Mouse (Mus musculus): ENCODE measurements around the gene Ubox5. TPM values are rescaled to one million over a fixed set of nuclear protein-coding genes. Genes with fewer than 3 reads are reported as not detected.

Gene Ubox5
- polyA plus RNA-seq, 1 experiment, result 9.6 TPM

- WGBS, result 24% methylated on average over 1 of the region's 1 CpGs
- peaks cover 33% of the 10 kb centered on the region for H3K4me1 ChIP-seq (ENCODE audit: control insufficient read depth, insufficient read depth, low read length)
- no peak overlapping the region for H3K4me3 ChIP-seq (replicated peaks; ENCODE audit: insufficient read depth, low read depth, low read length)
- H3K27ac ChIP-seq (ENCODE audit: insufficient read depth, low read length), result no peak overlapping the region
- peak in 1 of 2 experiments; percentile 20 for DNase-seq
- TF ChIP-seq POLR2A (IDR thresholded peaks at IDR 0.05; ENCODE audit: borderline replicate concordance, insufficient read depth, low read length), result no peak
- no peak for TF ChIP-seq CTCF (IDR thresholded peaks at IDR 0.05; ENCODE audit: borderline replicate concordance, insufficient read depth, low read depth, low read length)
- H3K27me3 ChIP-seq (ENCODE audit: control insufficient read depth, insufficient read depth, low read length), result no peaks in the 10 kb centered on the region
These were observed 2.6 kb upstream of the Ubox5 start for GRCm38 (mm10) chr2:130632416-130632815.

GRCm38 (mm10) chr2:130629080-130629838, 579 bp downstream of the Ubox5 start:
- DNase-seq, result no peak
- peak overlapping the region; percentile 29 for H3K27ac ChIP-seq (ENCODE audit: insufficient read depth, low read length)
- WGBS, result 2% methylated on average over 37 of the region's 37 CpGs

GRCm38 (mm10) chr2:130628424-130628823, 1.4 kb downstream of the Ubox5 start:
- H3K4me3 ChIP-seq (replicated peaks; ENCODE audit: insufficient read depth, low read depth, low read length), result no peak overlapping the region

More at GRCm38 (mm10) chr2:130629080-130629838, 579 bp downstream of the Ubox5 start:
- TF ChIP-seq CTCF (IDR thresholded peaks at IDR 0.05; ENCODE audit: borderline replicate concordance, insufficient read depth, low read depth, low read length), result no peak
- no peak for TF ChIP-seq POLR2A (IDR thresholded peaks at IDR 0.05; ENCODE audit: borderline replicate concordance, insufficient read depth, low read length)
- peaks cover 16% of the 10 kb centered on the region for H3K4me1 ChIP-seq (ENCODE audit: control insufficient read depth, insufficient read depth, low read length)
- peak overlapping the region; percentile 97 for H3K4me3 ChIP-seq (replicated peaks; ENCODE audit: insufficient read depth, low read depth, low read length)
- H3K27me3 ChIP-seq (ENCODE audit: control insufficient read depth, insufficient read depth, low read length), result no peaks in the 10 kb centered on the region

GRCm38 (mm10) chr2:130618972-130619371, 10.9 kb downstream of the Ubox5 start:
- no peak for DNase-seq
- Histone ChIP-seq H3K4me3 (replicated peaks; ENCODE audit: insufficient read depth, low read depth, low read length) (no peak overlapping the region), H3K4me1 (ENCODE audit: control insufficient read depth, insufficient read depth, low read length) (no peaks in the 10 kb centered on the region), H3K27me3 (ENCODE audit: control insufficient read depth, insufficient read depth, low read length) (no peaks in the 10 kb centered on the region), H3K27ac (ENCODE audit: insufficient read depth, low read length) (no peak overlapping the region)
- 89% methylated on average over 7 of the region's 7 CpGs for WGBS
- TF ChIP-seq CTCF (IDR thresholded peaks at IDR 0.05; ENCODE audit: borderline replicate concordance, insufficient read depth, low read depth, low read length) (no peak), POLR2A (IDR thresholded peaks at IDR 0.05; ENCODE audit: borderline replicate concordance, insufficient read depth, low read length) (no peak)

More at GRCm38 (mm10) chr2:130628424-130628823, 1.4 kb downstream of the Ubox5 start:
- no peaks in the 10 kb centered on the region for H3K27me3 ChIP-seq (ENCODE audit: control insufficient read depth, insufficient read depth, low read length)
- H3K4me1 ChIP-seq (ENCODE audit: control insufficient read depth, insufficient read depth, low read length), result peaks cover 8% of the 10 kb centered on the region; the same call in 1 of the 2 replicates
- no peak for TF ChIP-seq POLR2A (IDR thresholded peaks at IDR 0.05; ENCODE audit: borderline replicate concordance, insufficient read depth, low read length)
- TF ChIP-seq CTCF (IDR thresholded peaks at IDR 0.05; ENCODE audit: borderline replicate concordance, insufficient read depth, low read depth, low read length), result no peak
- WGBS, result 55% methylated on average over 3 of the region's 3 CpGs
- no peak overlapping the region for H3K27ac ChIP-seq (ENCODE audit: insufficient read depth, low read length)
- DNase-seq, result peak in 1 of 2 experiments; percentile 32

GRCm38 (mm10) chr2:130613091-130613490, 16.7 kb downstream of the Ubox5 start:
- H3K27ac ChIP-seq (ENCODE audit: insufficient read depth, low read length), result no peak overlapping the region
- DNase-seq, result peak in 1 of 2 experiments; percentile 46
- no peaks in the 10 kb centered on the region for H3K27me3 ChIP-seq (ENCODE audit: control insufficient read depth, insufficient read depth, low read length)
- 61% methylated on average over 3 of the region's 3 CpGs for WGBS
- no peaks in the 10 kb centered on the region for H3K4me1 ChIP-seq (ENCODE audit: control insufficient read depth, insufficient read depth, low read length)
- H3K4me3 ChIP-seq (replicated peaks; ENCODE audit: insufficient read depth, low read depth, low read length), result no peak overlapping the region
- TF ChIP-seq CTCF (IDR thresholded peaks at IDR 0.05; ENCODE audit: borderline replicate concordance, insufficient read depth, low read depth, low read length), result peak; percentile 65
- no peak for TF ChIP-seq POLR2A (IDR thresholded peaks at IDR 0.05; ENCODE audit: borderline replicate concordance, insufficient read depth, low read length)

GRCm38 (mm10) chr2:130602195-130602594, 27.6 kb downstream of the Ubox5 start:
- Histone ChIP-seq H3K4me3 (replicated peaks; ENCODE audit: insufficient read depth, low read depth, low read length) (no peak overlapping the region), H3K27ac (ENCODE audit: insufficient read depth, low read length) (no peak overlapping the region), H3K4me1 (ENCODE audit: control insufficient read depth, insufficient read depth, low read length) (no peaks in the 10 kb centered on the region), H3K27me3 (ENCODE audit: control insufficient read depth, insufficient read depth, low read length) (no peaks in the 10 kb centered on the region)
- TF ChIP-seq POLR2A (IDR thresholded peaks at IDR 0.05; ENCODE audit: borderline replicate concordance, insufficient read depth, low read length) (no peak), CTCF (IDR thresholded peaks at IDR 0.05; ENCODE audit: borderline replicate concordance, insufficient read depth, low read depth, low read length) (no peak)
- DNase-seq, result no peak
- 53% methylated on average over 4 of the region's 4 CpGs for WGBS

- H3K27ac ChIP-seq (ENCODE audit: insufficient read depth, low read length), result no peak overlapping the region
- DNase-seq, result no peak
- no peak for TF ChIP-seq POLR2A (IDR thresholded peaks at IDR 0.05; ENCODE audit: borderline replicate concordance, insufficient read depth, low read length)
- TF ChIP-seq CTCF (IDR thresholded peaks at IDR 0.05; ENCODE audit: borderline replicate concordance, insufficient read depth, low read depth, low read length), result no peak
- no peak overlapping the region for H3K4me3 ChIP-seq (replicated peaks; ENCODE audit: insufficient read depth, low read depth, low read length)
- 55% methylated on average over 3 of the region's 3 CpGs for WGBS
- no peaks in the 10 kb centered on the region for H3K4me1 ChIP-seq (ENCODE audit: control insufficient read depth, insufficient read depth, low read length)
- no peaks in the 10 kb centered on the region for H3K27me3 ChIP-seq (ENCODE audit: control insufficient read depth, insufficient read depth, low read length)
These were observed 31.4 kb downstream of the Ubox5 start for GRCm38 (mm10) chr2:130598399-130598798.

GRCm38 (mm10) chr2:130597601-130598010, 32.2 kb downstream of the Ubox5 start:
- no peak overlapping the region for H3K27ac ChIP-seq (ENCODE audit: insufficient read depth, low read length)
- no peaks in the 10 kb centered on the region for H3K4me1 ChIP-seq (ENCODE audit: control insufficient read depth, insufficient read depth, low read length)
- TF ChIP-seq CTCF (IDR thresholded peaks at IDR 0.05; ENCODE audit: borderline replicate concordance, insufficient read depth, low read depth, low read length) (peak; percentile 63; the same call in 1 of the 2 replicates), POLR2A (IDR thresholded peaks at IDR 0.05; ENCODE audit: borderline replicate concordance, insufficient read depth, low read length) (no peak)
- no peak overlapping the region for H3K4me3 ChIP-seq (replicated peaks; ENCODE audit: insufficient read depth, low read depth, low read length)
- DNase-seq, result peak in 1 of 2 experiments; percentile 39
- H3K27me3 ChIP-seq (ENCODE audit: control insufficient read depth, insufficient read depth, low read length), result no peaks in the 10 kb centered on the region
- WGBS, result 10% methylated on average over 1 of the region's 1 CpGs
